Mouse (Mus musculus) liver, embryonic 12.5 days (tissue): ENCODE results near the gene Opcml. TPM values are rescaled to one million over a fixed set of nuclear protein-coding genes. Genes with fewer than 3 reads are reported as not detected.

Experiments
- ATAC-seq: fragments of 200-750 bp; cut with Nextera tagmentation; 2 replicates; pipeline ENCODE4 v1.8.0; 2017; ENCODE audit warnings: moderate number of reproducible peaks, mild to moderate bottlenecking, moderate library complexity
- H3K27ac ChIP-seq: fragments of 300-500 bp; sonication (generic); 2 replicates; pipeline ENCODE4 v1.5.1; 2016; ENCODE audit warnings: mild to moderate bottlenecking
- H3K27me3 ChIP-seq: fragments of 300-500 bp; sonication (generic); replicated peaks from 2 replicates; pipeline ENCODE4 v1.6.1; 2016; ENCODE audit warnings: mild to moderate bottlenecking, moderate library complexity
- H3K36me3 ChIP-seq: fragments of 300-500 bp; sonication (generic); 2 replicates; pipeline ENCODE4 v1.6.1; 2016; ENCODE audit warnings: mild to moderate bottlenecking, moderate library complexity
- H3K4me1 ChIP-seq: fragments of 300-500 bp; sonication (generic); 2 replicates; pipeline ENCODE4 v1.6.1; 2016
- H3K4me2 ChIP-seq: fragments of 300-500 bp; sonication (generic); 2 replicates; pipeline ENCODE4 v1.6.1; 2016; ENCODE audit warnings: mild to moderate bottlenecking, moderate library complexity
- H3K4me3 ChIP-seq: fragments of 300-500 bp; sonication (generic); 2 replicates; pipeline ENCODE4 v1.5.1; 2016; ENCODE audit warnings: mild to moderate bottlenecking, moderate library complexity
- H3K9ac ChIP-seq: fragments of 300-500 bp; sonication (generic); 2 replicates; pipeline ENCODE4 v1.6.1; 2016; ENCODE audit warnings: mild to moderate bottlenecking, moderate library complexity
- H3K9me3 ChIP-seq: fragments of 300-500 bp; sonication (generic); replicated peaks from 2 replicates; pipeline ENCODE4 v1.6.1; 2016; ENCODE audit warnings: mild to moderate bottlenecking, moderate library complexity
- WGBS: fragments of 180-500 bp; shearing (Covaris S2); methylation state at CpG from one replicate; pipeline ENCODE4 v1.1.7; 2016; ENCODE audit not compliant: insufficient replicate concordance; 5-methylcytosine and 5-hydroxymethylcytosine counted together
- polyA plus RNA-seq: library from polyadenylated mRNA; unstranded; fragments of >200 nt; fragmentation: Nextera tagmentation; extraction: Ambion mirVana; gene quantifications from 2 replicates; pipeline ENCODE4 v1.2.1, GENCODE M21; 2016

Gene Opcml
- polyA plus RNA-seq, 1 experiment from 2014 or later: 0.23 TPM

GRCm38 (mm10) chr9:28226570-28226951, 436.0 kb downstream of the Opcml start:
- Histone ChIP-seq H3K4me3 (no peak overlapping the region), H3K36me3 (no peaks in the 10 kb centered on the region), H3K4me2 (no peak overlapping the region), H3K9ac (no peak overlapping the region), H3K4me1 (no peaks in the 10 kb centered on the region), H3K27me3 (no peaks in the 10 kb centered on the region), H3K9me3 (no peaks in the 10 kb centered on the region), H3K27ac (no peak overlapping the region)
- no peak for ATAC-seq
- 74% methylated on average over 5 of the region's 5 CpGs for WGBS

- H3K9me3 ChIP-seq: no peaks in the 10 kb centered on the region
- no peak overlapping the region for H3K4me3 ChIP-seq
- H3K4me1 ChIP-seq: no peaks in the 10 kb centered on the region
- no peak overlapping the region for H3K9ac ChIP-seq
- 65% methylated on average over 9 of the region's 9 CpGs for WGBS
- no peaks in the 10 kb centered on the region for H3K27me3 ChIP-seq
- no peak overlapping the region for H3K27ac ChIP-seq
- no peak overlapping the region for H3K4me2 ChIP-seq
- no peak for ATAC-seq
- H3K36me3 ChIP-seq: no peaks in the 10 kb centered on the region
These were observed 447.9 kb downstream of the Opcml start for GRCm38 (mm10) chr9:28238450-28238849.

- Histone ChIP-seq H3K36me3 (no peaks in the 10 kb centered on the region), H3K4me1 (no peaks in the 10 kb centered on the region), H3K4me3 (no peak overlapping the region), H3K4me2 (no peak overlapping the region), H3K9ac (no peak overlapping the region), H3K27ac (no peak overlapping the region), H3K27me3 (no peaks in the 10 kb centered on the region), H3K9me3 (no peaks in the 10 kb centered on the region)
- 45% methylated on average over 7 of the region's 7 CpGs for WGBS
- no peak for ATAC-seq
These were observed 457.3 kb downstream of the Opcml start for GRCm38 (mm10) chr9:28247742-28248503.

GRCm38 (mm10) chr9:28251341-28251740, 460.8 kb downstream of the Opcml start:
- 62% methylated on average over 9 of the region's 9 CpGs for WGBS
- ATAC-seq: no peak
- Histone ChIP-seq H3K4me1 (no peaks in the 10 kb centered on the region), H3K27me3 (no peaks in the 10 kb centered on the region), H3K4me3 (no peak overlapping the region), H3K9ac (no peak overlapping the region), H3K27ac (no peak overlapping the region), H3K36me3 (no peaks in the 10 kb centered on the region), H3K4me2 (no peak overlapping the region), H3K9me3 (no peaks in the 10 kb centered on the region)

- Histone ChIP-seq H3K4me2 (no peak overlapping the region), H3K27ac (no peak overlapping the region), H3K4me3 (no peak overlapping the region), H3K4me1 (no peaks in the 10 kb centered on the region), H3K9ac (no peak overlapping the region), H3K9me3 (no peaks in the 10 kb centered on the region), H3K36me3 (no peaks in the 10 kb centered on the region), H3K27me3 (no peaks in the 10 kb centered on the region)
- WGBS: 59% methylated on average over 8 of the region's 8 CpGs
- no peak for ATAC-seq
These were observed 464.7 kb downstream of the Opcml start for GRCm38 (mm10) chr9:28255128-28255904.

GRCm38 (mm10) chr9:28255905-28256268, 465.3 kb downstream of the Opcml start:
- ATAC-seq: no peak
- no peak overlapping the region for H3K27ac ChIP-seq
- no peaks in the 10 kb centered on the region for H3K9me3 ChIP-seq
- H3K36me3 ChIP-seq: no peaks in the 10 kb centered on the region
- no peak overlapping the region for H3K4me3 ChIP-seq
- H3K4me2 ChIP-seq: no peak overlapping the region
- WGBS: 62% methylated on average over 1 of the region's 1 CpGs
- no peaks in the 10 kb centered on the region for H3K4me1 ChIP-seq
- H3K27me3 ChIP-seq: no peaks in the 10 kb centered on the region
- H3K9ac ChIP-seq: no peak overlapping the region

- Histone ChIP-seq H3K4me1 (no peaks in the 10 kb centered on the region), H3K36me3 (no peaks in the 10 kb centered on the region), H3K4me3 (no peak overlapping the region), H3K27me3 (no peaks in the 10 kb centered on the region), H3K27ac (no peak overlapping the region), H3K9ac (no peak overlapping the region), H3K9me3 (no peaks in the 10 kb centered on the region), H3K4me2 (no peak overlapping the region)
- 17% methylated on average over 7 of the region's 7 CpGs for WGBS
- no peak for ATAC-seq
These were observed 470.6 kb downstream of the Opcml start for GRCm38 (mm10) chr9:28261078-28261753.

- Histone ChIP-seq H3K9ac (no peak overlapping the region), H3K4me3 (no peak overlapping the region), H3K36me3 (no peaks in the 10 kb centered on the region), H3K9me3 (no peaks in the 10 kb centered on the region), H3K27me3 (no peaks in the 10 kb centered on the region), H3K4me1 (no peaks in the 10 kb centered on the region), H3K4me2 (no peak overlapping the region), H3K27ac (no peak overlapping the region)
- ATAC-seq: no peak
- 45% methylated on average over 1 of the region's 1 CpGs for WGBS
These were observed 471.4 kb downstream of the Opcml start for GRCm38 (mm10) chr9:28262021-28262420.

- H3K9ac ChIP-seq: no peak overlapping the region
- no peaks in the 10 kb centered on the region for H3K36me3 ChIP-seq
- H3K27me3 ChIP-seq: no peaks in the 10 kb centered on the region
- H3K27ac ChIP-seq: no peak overlapping the region
- no peak overlapping the region for H3K4me2 ChIP-seq
- H3K9me3 ChIP-seq: no peaks in the 10 kb centered on the region
- no peak overlapping the region for H3K4me3 ChIP-seq
- no peak for ATAC-seq
- H3K4me1 ChIP-seq: no peaks in the 10 kb centered on the region
- WGBS: 45% methylated on average over 2 of the region's 2 CpGs
These were observed 472.3 kb downstream of the Opcml start for GRCm38 (mm10) chr9:28262896-28263295.

- H3K27me3 ChIP-seq: no peaks in the 10 kb centered on the region
- H3K27ac ChIP-seq: no peak overlapping the region
- H3K4me1 ChIP-seq: no peaks in the 10 kb centered on the region
- no peaks in the 10 kb centered on the region for H3K9me3 ChIP-seq
- 34% methylated on average over 6 of the region's 6 CpGs for WGBS
- H3K4me3 ChIP-seq: no peak overlapping the region
- no peak overlapping the region for H3K9ac ChIP-seq
- H3K4me2 ChIP-seq: no peak overlapping the region
- ATAC-seq: no peak
- H3K36me3 ChIP-seq: no peaks in the 10 kb centered on the region
These were observed 474.2 kb downstream of the Opcml start for GRCm38 (mm10) chr9:28264761-28265160.

GRCm38 (mm10) chr9:28273816-28274215, 483.2 kb downstream of the Opcml start:
- Histone ChIP-seq H3K9ac (no peak overlapping the region), H3K4me2 (no peak overlapping the region), H3K4me1 (no peaks in the 10 kb centered on the region), H3K27ac (no peak overlapping the region), H3K4me3 (no peak overlapping the region), H3K9me3 (no peaks in the 10 kb centered on the region), H3K36me3 (no peaks in the 10 kb centered on the region), H3K27me3 (no peaks in the 10 kb centered on the region)
- whole genome bisulfite sequencing: 70% methylated on average over 2 of the region's 2 CpGs
- no peak for ATAC-seq

GRCm38 (mm10) chr9:28278555-28278954, 488.0 kb downstream of the Opcml start:
- Histone ChIP-seq H3K36me3 (no peaks in the 10 kb centered on the region), H3K9me3 (no peaks in the 10 kb centered on the region), H3K4me1 (no peaks in the 10 kb centered on the region), H3K9ac (no peak overlapping the region), H3K27me3 (no peaks in the 10 kb centered on the region), H3K4me3 (no peak overlapping the region), H3K4me2 (no peak overlapping the region), H3K27ac (no peak overlapping the region)
- 60% methylated on average over 2 of the region's 2 CpGs for WGBS
- ATAC-seq: no peak
